Mouse (Mus musculus): ENCODE results near the gene Usp46. TPM values are rescaled to one million over a fixed set of nuclear protein-coding genes. Genes with fewer than 3 reads are reported as not detected.

The Usp46 gene
- 11.9 and 15.5 TPM in 2 replicates for polyA plus RNA-seq (2012; ENCODE audit: insufficient read depth, insufficient read length, missing spikeins)

GRCm38 (mm10) chr5:74067831-74068713 is at the start of gene Usp46:
Gene Usp46, minus strand, starts transcription at chr5:74068431.
- H3K4me1 ChIP-seq (ENCODE audit: control insufficient read depth, insufficient read depth, insufficient read length, low read length), result peaks cover 18% of the 10 kb centered on the region
- H3K27ac ChIP-seq (replicated peaks; ENCODE audit: low read depth, low read length), result peak within 1 kb of the TSS; percentile 80

DNA sequence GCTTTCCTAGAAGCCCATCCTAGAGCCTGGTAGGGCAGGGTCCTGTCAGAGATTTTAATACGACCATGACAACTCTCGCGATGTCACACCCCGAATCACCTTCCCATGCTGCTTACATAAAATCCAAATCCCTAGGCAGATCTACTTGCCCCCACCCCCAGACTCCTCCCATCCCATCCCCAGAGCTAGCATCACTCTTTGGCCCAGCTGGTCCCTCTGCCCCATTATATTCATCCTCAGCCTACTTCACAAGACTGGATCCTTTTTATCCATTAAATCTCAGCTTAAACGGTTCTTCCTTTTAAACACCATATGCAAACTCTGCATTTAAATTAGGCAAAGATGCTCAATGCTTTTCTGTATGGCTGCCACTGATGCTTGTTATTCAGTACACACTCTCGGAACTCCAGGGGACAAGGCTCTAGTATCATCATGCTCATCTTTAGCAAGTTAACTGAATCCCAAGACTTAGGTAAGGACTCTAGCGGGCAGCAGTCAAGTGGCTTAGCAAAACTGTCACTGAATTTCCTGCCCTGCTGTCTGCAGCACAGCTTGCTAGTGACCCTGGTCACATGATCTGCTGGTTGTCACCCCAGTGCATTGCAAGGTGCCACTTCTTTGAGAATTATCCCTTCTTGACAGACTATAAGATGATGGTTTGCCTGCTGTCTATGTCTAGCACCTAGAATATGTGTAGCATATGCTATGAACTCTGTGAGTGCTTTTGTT is 45.9 kb upstream of the Usp46 start:
- no peak overlapping the region for H3K4me3 ChIP-seq (ENCODE audit: insufficient read depth, low read depth, low read length)
- no peaks in the 10 kb centered on the region for H3K4me1 ChIP-seq (ENCODE audit: control insufficient read depth, insufficient read depth, insufficient read length, low read length)
- H3K27ac ChIP-seq (replicated peaks; ENCODE audit: low read depth, low read length), result no peak overlapping the region

More at GRCm38 (mm10) chr5:74067831-74068713, at the start of gene Usp46:
- H3K4me3 ChIP-seq (ENCODE audit: insufficient read depth, low read depth, low read length), result peak within 1 kb of the TSS; percentile 99

DNA sequence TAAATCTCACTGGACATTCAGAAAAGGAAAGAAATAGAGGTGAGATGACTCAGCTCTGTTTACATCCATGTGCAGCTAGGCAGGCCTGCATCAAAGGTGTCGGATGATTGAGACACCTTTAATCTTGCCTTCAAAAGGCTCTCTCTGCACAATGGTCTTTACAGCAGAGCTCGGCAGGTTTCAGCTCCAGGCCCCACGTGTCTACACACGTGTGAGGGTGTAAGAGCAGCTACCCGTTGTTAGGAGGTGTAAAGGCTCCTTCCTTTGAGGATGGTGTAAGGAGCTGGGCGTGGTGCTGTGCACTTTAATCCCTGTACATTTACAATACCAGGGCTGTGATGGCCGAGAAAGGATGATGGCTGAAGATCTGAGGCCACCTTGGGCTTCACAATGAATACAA is 37.2 kb upstream of the Usp46 start:
- Histone ChIP-seq H3K4me3 (ENCODE audit: insufficient read depth, low read depth, low read length) (no peak overlapping the region), H3K4me1 (ENCODE audit: control insufficient read depth, insufficient read depth, insufficient read length, low read length) (no peaks in the 10 kb centered on the region), H3K27ac (replicated peaks; ENCODE audit: low read depth, low read length) (no peak overlapping the region)

GRCm38 (mm10) chr5:74101761-74102160 is 33.5 kb upstream of the Usp46 start:
- Histone ChIP-seq H3K27ac (replicated peaks; ENCODE audit: low read depth, low read length) (no peak overlapping the region), H3K4me1 (ENCODE audit: control insufficient read depth, insufficient read depth, insufficient read length, low read length) (no peaks in the 10 kb centered on the region), H3K4me3 (ENCODE audit: insufficient read depth, low read depth, low read length) (no peak overlapping the region)

DNA sequence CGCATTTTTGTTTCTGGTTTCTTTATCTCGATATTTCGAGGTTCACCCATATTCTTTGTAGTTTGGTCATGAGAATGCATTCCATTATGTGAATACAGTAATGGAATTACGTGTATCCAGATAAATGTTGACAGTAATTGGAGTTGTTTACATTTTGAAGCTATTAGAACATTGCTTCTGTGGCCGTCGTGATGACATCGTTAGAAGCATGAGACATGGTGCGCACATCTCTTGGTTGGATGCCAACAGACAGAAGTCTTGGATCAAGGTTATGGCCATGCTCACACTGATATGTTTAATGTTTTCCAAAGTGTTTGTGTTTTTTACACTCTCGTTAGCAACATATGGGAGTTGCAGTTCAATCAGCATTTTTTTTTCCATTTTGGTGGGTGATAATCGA is 30.8 kb upstream of the Usp46 start:
- Histone ChIP-seq H3K27ac (replicated peaks; ENCODE audit: low read depth, low read length) (no peak overlapping the region), H3K4me1 (ENCODE audit: control insufficient read depth, insufficient read depth, insufficient read length, low read length) (no peaks in the 10 kb centered on the region), H3K4me3 (ENCODE audit: insufficient read depth, low read depth, low read length) (no peak overlapping the region)

DNA sequence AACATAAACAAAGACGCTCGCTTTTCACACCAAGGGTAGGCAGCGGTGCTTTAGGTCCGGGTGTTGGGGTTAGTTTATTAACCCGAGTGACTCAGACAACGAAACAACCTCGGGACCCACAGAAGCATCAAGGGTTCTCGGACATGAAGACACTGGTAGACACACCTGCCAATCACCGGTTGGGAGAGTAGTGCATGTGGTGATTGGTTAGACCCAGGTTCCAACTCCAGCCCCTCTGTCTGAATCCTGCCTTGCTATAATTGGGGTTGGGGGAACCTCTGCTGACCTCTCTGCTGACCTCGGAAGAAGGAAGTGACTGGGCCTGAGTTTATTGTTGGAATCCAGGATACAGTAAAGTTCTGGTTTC is 29.6 kb upstream of the Usp46 start:
- no peaks in the 10 kb centered on the region for H3K4me1 ChIP-seq (ENCODE audit: control insufficient read depth, insufficient read depth, insufficient read length, low read length)
- no peak overlapping the region for H3K27ac ChIP-seq (replicated peaks; ENCODE audit: low read depth, low read length)
- no peak overlapping the region for H3K4me3 ChIP-seq (ENCODE audit: insufficient read depth, low read depth, low read length)

DNA sequence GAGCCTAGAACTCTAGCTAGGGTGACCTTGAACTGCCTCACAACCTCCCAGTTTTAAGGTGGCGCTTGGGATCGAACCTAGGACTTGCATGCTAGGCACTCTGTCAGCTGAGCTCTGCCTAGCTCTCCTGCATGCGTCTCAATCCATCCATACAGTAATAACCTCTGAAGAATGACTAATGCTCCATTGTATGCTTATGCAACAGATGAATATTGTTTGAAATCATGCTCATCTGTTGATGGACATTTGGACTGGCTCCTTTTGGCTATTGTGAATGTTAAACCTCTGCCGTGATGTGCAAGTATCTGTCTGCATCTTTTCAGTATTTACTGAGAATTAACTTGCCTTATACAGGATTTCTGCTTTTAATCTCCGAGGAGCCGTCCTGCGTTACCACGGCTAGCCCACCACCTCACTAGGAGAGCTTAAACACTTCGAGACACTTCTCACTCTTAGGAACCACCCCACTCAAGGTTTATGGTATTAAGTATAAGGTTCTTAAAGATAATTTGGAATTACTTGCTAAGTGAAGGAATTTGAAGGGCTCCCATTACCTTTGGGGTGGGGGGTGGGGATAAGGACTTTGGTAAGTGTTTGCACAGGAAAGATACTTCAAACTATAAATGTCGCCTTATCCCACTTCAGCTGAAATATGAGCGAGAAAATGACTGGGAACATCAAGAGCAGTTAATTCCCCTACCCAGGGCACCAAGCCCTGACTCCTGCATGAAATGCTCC is 29.1 kb upstream of the Usp46 start:
- Histone ChIP-seq H3K4me3 (ENCODE audit: insufficient read depth, low read depth, low read length) (no peak overlapping the region), H3K4me1 (ENCODE audit: control insufficient read depth, insufficient read depth, insufficient read length, low read length) (no peaks in the 10 kb centered on the region), H3K27ac (replicated peaks; ENCODE audit: low read depth, low read length) (no peak overlapping the region)

GRCm38 (mm10) chr5:74096060-74096459 is 27.8 kb upstream of the Usp46 start:
- H3K27ac ChIP-seq (replicated peaks; ENCODE audit: low read depth, low read length), result no peak overlapping the region
- H3K4me1 ChIP-seq (ENCODE audit: control insufficient read depth, insufficient read depth, insufficient read length, low read length), result no peaks in the 10 kb centered on the region
- H3K4me3 ChIP-seq (ENCODE audit: insufficient read depth, low read depth, low read length), result no peak overlapping the region

DNA sequence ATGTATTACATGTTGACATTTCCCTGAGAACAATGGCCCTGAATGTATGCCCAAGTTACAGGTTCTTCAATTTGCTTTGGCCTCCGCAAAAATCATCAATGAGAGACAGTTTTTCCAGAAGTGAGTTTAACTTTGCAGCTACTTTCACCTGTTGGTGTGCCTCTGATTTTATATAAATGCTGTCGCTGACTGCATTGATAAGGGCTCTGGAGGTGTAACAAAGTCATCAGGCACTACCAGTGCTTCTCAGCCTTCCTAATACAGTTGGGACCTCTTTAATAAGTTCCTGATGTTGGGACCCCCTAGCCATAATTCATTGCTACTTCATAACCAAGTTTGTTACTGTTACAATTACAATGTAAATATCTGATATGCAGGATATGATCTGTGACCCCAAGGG is 27.4 kb upstream of the Usp46 start:
- Histone ChIP-seq H3K27ac (replicated peaks; ENCODE audit: low read depth, low read length) (no peak overlapping the region), H3K4me1 (ENCODE audit: control insufficient read depth, insufficient read depth, insufficient read length, low read length) (no peaks in the 10 kb centered on the region), H3K4me3 (ENCODE audit: insufficient read depth, low read depth, low read length) (no peak overlapping the region)

- H3K4me3 ChIP-seq (ENCODE audit: insufficient read depth, low read depth, low read length), result no peak overlapping the region
These were observed 26.7 kb upstream of the Usp46 start for GRCm38 (mm10) chr5:74094841-74095437.

DNA sequence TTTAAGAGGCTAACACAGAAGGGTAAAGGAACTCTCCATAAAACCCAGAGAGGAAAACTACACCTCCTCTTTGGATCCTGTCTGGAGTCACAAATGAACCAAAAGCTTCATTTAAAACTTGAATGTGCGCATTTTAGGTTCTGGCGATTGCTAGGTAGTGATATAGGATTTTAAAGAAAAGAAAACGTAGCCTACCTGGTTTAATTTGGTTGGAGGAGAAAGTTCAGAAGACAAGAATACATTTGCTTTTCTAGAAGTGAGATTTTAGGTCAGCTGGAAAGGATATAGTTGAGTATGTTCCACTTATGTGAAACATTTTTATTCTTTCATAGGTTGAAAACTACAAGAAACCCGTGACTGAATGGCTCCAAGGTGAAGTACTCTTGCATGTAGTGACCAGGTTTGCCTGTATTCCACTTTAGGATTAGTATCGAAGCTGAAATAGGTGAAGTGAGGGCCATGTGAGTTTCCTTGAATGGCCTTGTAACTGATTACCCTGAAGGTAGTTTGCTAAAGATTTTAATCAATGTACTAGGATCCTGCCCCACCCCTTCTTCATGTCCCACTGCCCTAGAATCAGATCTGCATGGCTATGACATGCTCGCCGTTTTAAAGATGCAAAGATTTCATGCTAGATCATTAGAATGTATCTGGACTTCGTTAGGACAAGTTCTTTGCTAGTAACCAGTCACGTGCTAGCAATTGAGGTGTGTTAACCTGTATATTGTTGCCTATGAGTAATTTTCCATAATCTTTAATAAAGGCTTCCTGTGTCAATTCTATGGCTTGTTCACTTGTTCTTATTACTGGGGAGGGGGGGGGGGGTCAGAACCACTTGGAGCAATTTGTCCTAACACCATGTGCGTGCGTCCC is 25.6 kb upstream of the Usp46 start:
- Histone ChIP-seq H3K4me1 (ENCODE audit: control insufficient read depth, insufficient read depth, insufficient read length, low read length) (no peaks in the 10 kb centered on the region), H3K4me3 (ENCODE audit: insufficient read depth, low read depth, low read length) (peak overlapping the region; percentile 94), H3K27ac (replicated peaks; ENCODE audit: low read depth, low read length) (peak overlapping the region; percentile 87)

More at GRCm38 (mm10) chr5:74094841-74095437, 26.7 kb upstream of the Usp46 start:
- H3K27ac ChIP-seq (replicated peaks; ENCODE audit: low read depth, low read length), result no peak overlapping the region
- no peaks in the 10 kb centered on the region for H3K4me1 ChIP-seq (ENCODE audit: control insufficient read depth, insufficient read depth, insufficient read length, low read length)

GRCm38 (mm10) chr5:74092833-74093555 is 24.8 kb upstream of the Usp46 start:
- H3K27ac ChIP-seq (replicated peaks; ENCODE audit: low read depth, low read length), result peak overlapping the region; percentile 87
- H3K4me3 ChIP-seq (ENCODE audit: insufficient read depth, low read depth, low read length), result peak overlapping the region; percentile 94
- no peaks in the 10 kb centered on the region for H3K4me1 ChIP-seq (ENCODE audit: control insufficient read depth, insufficient read depth, insufficient read length, low read length)

DNA sequence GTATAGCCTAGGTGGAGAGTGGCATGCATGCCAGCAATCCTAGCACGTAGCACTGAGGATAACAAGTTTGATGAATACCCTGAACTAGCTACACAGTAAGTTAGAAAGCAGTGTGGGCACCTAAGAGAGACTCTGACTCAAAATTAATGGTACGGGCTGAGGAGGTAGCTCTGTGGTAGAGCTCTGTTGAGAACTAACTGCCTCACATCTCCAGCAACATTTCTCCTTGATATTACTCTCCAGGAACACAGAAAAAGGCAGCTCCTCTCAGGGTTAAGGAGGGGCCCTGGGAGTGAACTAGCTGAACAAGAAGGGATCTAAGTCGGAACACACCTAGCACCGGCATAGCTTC is 24.2 kb upstream of the Usp46 start:
- Histone ChIP-seq H3K4me1 (ENCODE audit: control insufficient read depth, insufficient read depth, insufficient read length, low read length) (no peaks in the 10 kb centered on the region), H3K27ac (replicated peaks; ENCODE audit: low read depth, low read length) (peak overlapping the region; percentile 43), H3K4me3 (ENCODE audit: insufficient read depth, low read depth, low read length) (peak overlapping the region; percentile 56)

- Histone ChIP-seq H3K27ac (replicated peaks; ENCODE audit: low read depth, low read length) (no peak overlapping the region), H3K4me1 (ENCODE audit: control insufficient read depth, insufficient read depth, insufficient read length, low read length) (no peaks in the 10 kb centered on the region), H3K4me3 (ENCODE audit: insufficient read depth, low read depth, low read length) (no peak overlapping the region)
These were observed 21.4 kb upstream of the Usp46 start for GRCm38 (mm10) chr5:74089643-74090042.
